In genomic region chr13:14513934-14514333, GRCm38 (mm10) we compare ENCODE assay signal across 22 mouse cellular contexts. TPM values are rescaled to one million over a fixed set of nuclear protein-coding genes. Genes with fewer than 3 reads are reported as not detected.
"Had no signal": no experiment of that assay in that cellular context is flagged by ENCODE, and none has a peak within 500 bp of the region (broad histone marks: within the 10 kb centered on the region; RNA-seq: fewer than 3 reads in every experiment).

No protein-coding gene starts in this region.

- ATAC-seq: liver, postnatal 0 days; lung, postnatal 0 days; midbrain, embryonic 15.5 days had no signal

- H3K36me3 ChIP-seq: liver, embryonic 15.5 days; lung, embryonic 15.5 days; midbrain, embryonic 12.5 days; midbrain, embryonic 15.5 days; neural tube, embryonic 12.5 days; stomach, embryonic 15.5 days had no signal

- H3K9me3 ChIP-seq: liver, embryonic 15.5 days; lung, embryonic 15.5 days; megakaryocyte, embryonic 14.5 days; midbrain, embryonic 12.5 days; midbrain, embryonic 15.5 days; neural tube, embryonic 12.5 days; stomach, embryonic 15.5 days had no signal

- H3K4me3 ChIP-seq: liver, embryonic 15.5 days; lung, embryonic 15.5 days; megakaryocyte, embryonic 14.5 days; midbrain, embryonic 12.5 days; midbrain, embryonic 15.5 days; neural tube, embryonic 12.5 days; stomach, embryonic 15.5 days had no signal

- H3K27me3 ChIP-seq: liver, embryonic 15.5 days; lung, embryonic 15.5 days; megakaryocyte, embryonic 14.5 days; midbrain, embryonic 12.5 days; midbrain, embryonic 15.5 days; neural tube, embryonic 12.5 days; stomach, embryonic 15.5 days had no signal

- H3K9ac ChIP-seq: liver, embryonic 15.5 days; liver, postnatal 0 days; lung, embryonic 15.5 days; midbrain, embryonic 12.5 days; midbrain, embryonic 15.5 days; neural tube, embryonic 12.5 days; stomach, embryonic 15.5 days had no signal

- DNase-seq: liver, postnatal 0 days; lung, adult 2 months; lung, postnatal 14 days; lung, postnatal 36 days; right cerebral cortex, postnatal 14 days; thymus, adult 2 months; thymus, postnatal 25 days; thymus, postnatal 4 days had no signal

- H3K4me2 ChIP-seq: liver, embryonic 15.5 days; lung, embryonic 15.5 days; midbrain, embryonic 12.5 days; midbrain, embryonic 15.5 days; neural tube, embryonic 12.5 days; stomach, embryonic 15.5 days had no signal

- H3K4me1 ChIP-seq: liver, embryonic 15.5 days; lung, embryonic 15.5 days; megakaryocyte, embryonic 14.5 days; midbrain, embryonic 12.5 days; neural tube, embryonic 12.5 days; stomach, embryonic 15.5 days had no signal

- H3K27ac ChIP-seq: liver, embryonic 15.5 days; lung, embryonic 15.5 days; macrophage; midbrain, embryonic 12.5 days; midbrain, embryonic 15.5 days; neural tube, embryonic 12.5 days; stomach, embryonic 15.5 days; stomach, postnatal 0 days had no signal

RNA-seq across cellular contexts. Expression of gene Hecw1, which starts 9.1 kb away (rescaled TPM):
- total RNA-seq: megakaryocyte progenitor cell, adult 5-6 weeks; monocyte, adult 5-6 weeks; neutrophil, adult 5-6 weeks had no signal
- polyA plus RNA-seq: liver, postnatal 0 days; lung, adult 2 months; macrophage; urinary bladder, adult 2 months had no signal
